Mouse (Mus musculus) liver, embryonic 14.5 days (tissue): ENCODE measurements around the gene Samd4. TPM values are rescaled to one million over a fixed set of nuclear protein-coding genes. Genes with fewer than 3 reads are reported as not detected.
A peak's percentile ranks its signal among the peaks of the same experiment; 100 is the strongest.

ENCODE experiments used
- ATAC-seq: fragments of 200-750 bp; cut with Nextera tagmentation; 2 replicates; pipeline ENCODE4 v1.8.0; 2017; ENCODE audit warnings: moderate number of reproducible peaks, mild to moderate bottlenecking, moderate library complexity; ENCODE audit not compliant: insufficient read depth
- DNase-seq, 3 experiments: peaks; one replicate each; pipeline ENCODE4 v3.0.0-alpha.2; 2012 to 2013; ENCODE audit warnings: low read depth in 3 of 3, low spot score in 3 of 3
- H3K27ac ChIP-seq: fragments of 300-500 bp; sonication (generic); 2 replicates; pipeline ENCODE4 v1.5.1; 2014; ENCODE audit warnings: moderate library complexity, mild to moderate bottlenecking, control low read depth, inconsistent platforms
- H3K27me3 ChIP-seq: fragments of 300-500 bp; sonication (generic); 2 replicates; pipeline ENCODE4 v1.6.1; 2014; ENCODE audit warnings: mild to moderate bottlenecking, low read length, moderate library complexity; ENCODE audit not compliant: control insufficient read depth, insufficient read depth
- H3K36me3 ChIP-seq: fragments of 300-500 bp; sonication (generic); replicated peaks from 2 replicates; pipeline ENCODE4 v1.6.1; 2014; ENCODE audit warnings: low read depth; ENCODE audit not compliant: control insufficient read depth, insufficient read depth
- H3K4me1 ChIP-seq, 2 experiments: fragments of 200-500 bp in 1 of 2; fragments of 300-500 bp in 1 of 2; sonication (generic) in 1 of 2; replicated peaks; 2 replicates each; pipeline ENCODE4 v1.6.1; 2012 to 2014; ENCODE audit warnings: antibody characterized with exemption in 1 of 2, inconsistent platforms in 1 of 2, low read length in 1 of 2; ENCODE audit not compliant: control insufficient read depth in 2 of 2, insufficient read depth in 2 of 2
- H3K4me2 ChIP-seq: fragments of 300-500 bp; sonication (generic); 2 replicates; pipeline ENCODE4 v1.6.1; 2014; ENCODE audit warnings: low read depth, mild to moderate bottlenecking, control low read depth, moderate library complexity
- H3K4me3 ChIP-seq, 2 experiments: fragments of 200-500 bp in 1 of 2; fragments of 300-500 bp in 1 of 2; sonication (generic) in 1 of 2; 2 replicates each; pipeline ENCODE4 v1.5.1; 2012 to 2014; ENCODE audit warnings: low read depth in 2 of 2, low read length in 2 of 2, mild to moderate bottlenecking in 2 of 2, control low read depth in 1 of 2, inconsistent platforms in 1 of 2, moderate library complexity in 1 of 2; ENCODE audit not compliant: insufficient read depth in 1 of 2
- H3K9ac ChIP-seq: fragments of 300-500 bp; sonication (generic); replicated peaks from 2 replicates; pipeline ENCODE4 v1.6.1; 2014; ENCODE audit warnings: mild to moderate bottlenecking, control low read depth, moderate library complexity
- H3K9me3 ChIP-seq: fragments of 300-500 bp; sonication (generic); 2 replicates; pipeline ENCODE4 v1.6.1; 2016; ENCODE audit warnings: low read length, mixed read lengths; ENCODE audit not compliant: control insufficient read depth
- CTCF ChIP-seq: IDR thresholded peaks from 2 replicates; pipeline ENCODE4 v1.5.1; 2016; ENCODE audit warnings: antibody characterized with exemption, low read depth, control low read depth
- EP300 ChIP-seq: IDR thresholded peaks from 2 replicates; pipeline ENCODE4 v1.6.1; 2016; ENCODE audit warnings: antibody characterized with exemption, low read depth
- WGBS: fragments of 180-500 bp; shearing (Covaris S2); extraction: QIAGEN DNeasy Blood & Tissue Kit; methylation state at CpG from one replicate; pipeline ENCODE4 v1.1.7; 2014; ENCODE audit not compliant: insufficient replicate concordance; 5-methylcytosine and 5-hydroxymethylcytosine counted together
- polyA plus RNA-seq, 2 experiments: library from polyadenylated mRNA; depleted of rRNA in 1 of 2; stranded (reverse) in 1 of 2; unstranded in 1 of 2; fragments of >200 nt; fragmentation: Nextera tagmentation in 1 of 2; extraction: Ambion mirVana in 1 of 2; gene quantifications; 2 replicates each; pipeline versions ENCODE4 v1.2.1 to v1.2.3; 2012 to 2014

Gene Samd4
- polyA plus RNA-seq, 2 experiments, result 0.19 to 0.39 TPM

- DNase-seq, result no peak
- Histone ChIP-seq H3K4me1 (0 out of 4 replicates have a peak, but pooled peaks cover 0 to 2% of the 10 kb centered on the region in 2 experiments), H3K27ac (no peak overlapping the region), H3K4me2 (peak overlapping the region; percentile 59), H3K36me3 (no peaks in the 10 kb centered on the region), H3K4me3 (peak overlapping the region; percentile 26 to 36), H3K27me3 (peaks cover 59% of the 10 kb centered on the region), H3K9me3 (no peaks in the 10 kb centered on the region), H3K9ac (no peak overlapping the region)
- no peak for TF ChIP-seq EP300
- no peak for TF ChIP-seq CTCF
- WGBS, result under 1% methylated on average over 67 of the region's 70 CpGs
- ATAC-seq, result no peak
Measured at GRCm38 (mm10) chr14:46883068-46883870, 615 bp downstream of the Samd4 start.

- H3K36me3 ChIP-seq, result no peaks in the 10 kb centered on the region
- 0 out of 4 replicates have a peak, but pooled peaks cover 0 to 2% of the 10 kb centered on the region in 2 experiments for H3K4me1 ChIP-seq
- H3K27ac ChIP-seq, result no peak overlapping the region
- H3K4me3 ChIP-seq, result peak overlapping the region; percentile 32 to 42
- DNase-seq, result no peak
- H3K4me2 ChIP-seq, result peak overlapping the region; percentile 60
- 1% methylated on average over 28 of the region's 29 CpGs for WGBS
- no peak for ATAC-seq
- H3K27me3 ChIP-seq, result peaks cover 59% of the 10 kb centered on the region
- TF ChIP-seq CTCF (no peak), EP300 (no peak)
- H3K9ac ChIP-seq, result no peak overlapping the region
- H3K9me3 ChIP-seq, result no peaks in the 10 kb centered on the region
Measured at GRCm38 (mm10) chr14:46883871-46884441, 1.3 kb downstream of the Samd4 start.

GRCm38 (mm10) chr14:46884701-46885428, 2.2 kb downstream of the Samd4 start:
- 1% methylated on average over 44 of the region's 52 CpGs for WGBS
- TF ChIP-seq EP300 (no peak), CTCF (no peak)
- H3K36me3 ChIP-seq, result no peaks in the 10 kb centered on the region
- ATAC-seq (no peak), DNase-seq (no peak)
- H3K4me2 ChIP-seq, result peak overlapping the region; percentile 60
- H3K9ac ChIP-seq, result no peak overlapping the region
- no peak overlapping the region for H3K27ac ChIP-seq
- H3K27me3 ChIP-seq, result peaks cover 57% of the 10 kb centered on the region
- peak overlapping the region; percentile 32 to 42 for H3K4me3 ChIP-seq
- H3K4me1 ChIP-seq, result 0 out of 4 replicates have a peak, but pooled peaks cover 0 to 2% of the 10 kb centered on the region in 2 experiments
- no peaks in the 10 kb centered on the region for H3K9me3 ChIP-seq

GRCm38 (mm10) chr14:46885429-46885755, 2.7 kb downstream of the Samd4 start:
- ATAC-seq (no peak), DNase-seq (no peak)
- TF ChIP-seq EP300 (no peak), CTCF (no peak)
- Histone ChIP-seq H3K27me3 (peaks cover 56% of the 10 kb centered on the region), H3K4me3 (no peak overlapping the region), H3K9ac (no peak overlapping the region), H3K27ac (no peak overlapping the region), H3K9me3 (no peaks in the 10 kb centered on the region), H3K4me2 (peak overlapping the region; percentile 60), H3K4me1 (0 out of 4 replicates have a peak, but pooled peaks cover 0 to 2% of the 10 kb centered on the region in 2 experiments), H3K36me3 (no peaks in the 10 kb centered on the region)
- WGBS, result 4% methylated on average over 7 of the region's 7 CpGs

- H3K36me3 ChIP-seq, result no peaks in the 10 kb centered on the region
- no peak overlapping the region; a peak in 1 of 4 replicates for H3K4me3 ChIP-seq
- no peak overlapping the region for H3K9ac ChIP-seq
- no peaks in the 10 kb centered on the region for H3K9me3 ChIP-seq
- ATAC-seq (no peak), DNase-seq (no peak)
- peaks cover 53% of the 10 kb centered on the region for H3K27me3 ChIP-seq
- H3K27ac ChIP-seq, result no peak overlapping the region
- 0 out of 4 replicates have a peak, but pooled peaks cover 0 to 2% of the 10 kb centered on the region in 2 experiments for H3K4me1 ChIP-seq
- no peak overlapping the region for H3K4me2 ChIP-seq
- TF ChIP-seq CTCF (no peak), EP300 (no peak)
- 20% methylated on average over 5 of the region's 5 CpGs for WGBS
Measured at GRCm38 (mm10) chr14:46885891-46886301, 3.2 kb downstream of the Samd4 start.
